Mouse (Mus musculus): Measurements from ENCODE around the gene Npat.

DNA sequence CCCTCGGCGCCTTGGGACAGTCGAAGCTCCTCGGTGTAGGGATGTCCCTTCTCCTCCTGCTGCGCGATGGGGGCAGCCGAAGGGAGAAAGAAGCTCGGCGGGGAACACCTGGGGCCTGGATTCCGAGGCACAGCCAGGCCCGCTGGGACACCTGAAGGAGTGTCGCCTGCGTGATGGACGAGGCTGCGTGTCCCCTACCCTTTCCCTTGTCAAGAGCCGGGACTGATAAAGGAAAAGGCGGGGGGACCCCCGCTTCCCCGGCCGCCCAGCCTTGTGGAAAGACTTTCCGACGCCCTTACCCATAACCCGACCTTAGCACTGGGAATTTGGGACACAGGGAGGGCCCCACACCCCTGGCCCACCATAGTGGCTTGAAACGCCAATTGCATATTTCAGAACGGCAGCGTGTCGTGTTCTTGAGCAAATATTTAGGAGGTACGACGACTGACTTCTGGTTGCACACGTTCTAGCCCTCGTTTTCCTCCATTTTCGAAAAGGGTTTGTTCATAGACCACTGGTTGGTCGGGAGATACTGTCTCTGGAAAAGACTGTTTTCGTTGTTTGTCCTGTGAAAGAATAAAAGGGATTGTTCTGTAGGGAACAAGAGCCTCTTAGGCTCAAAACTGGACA, 604 bp downstream of the Npat start:
- TF ChIP-seq POLR2A (IDR thresholded peaks at IDR 0.05; ENCODE audit: control insufficient read depth, extremely low read depth, insufficient read depth, low read length, poor library complexity) (no peak), CTCF (IDR thresholded peaks at IDR 0.05; ENCODE audit: borderline replicate concordance, control insufficient read depth, extremely low read depth, insufficient read depth, low read length, poor library complexity) (no peak)
